Mouse (Mus musculus) cortical plate, adult 2 months (tissue): ENCODE results near the gene Mrm1. TPM values are rescaled to one million over a fixed set of nuclear protein-coding genes. Genes with fewer than 3 reads are reported as not detected.
A peak's percentile ranks its signal among the peaks of the same experiment; 100 is the strongest.

Experiments used
- H3K27ac ChIP-seq: fragments of 200-500 bp; 2 replicates; pipeline ENCODE4 v1.5.1; 2012; ENCODE audit warnings: low read length, control low read depth, inconsistent platforms; ENCODE audit not compliant: insufficient read depth
- H3K4me1 ChIP-seq: fragments of 200-500 bp; 2 replicates; pipeline ENCODE4 v1.6.1; 2011; ENCODE audit warnings: low read length; ENCODE audit not compliant: control insufficient read depth, insufficient read depth
- H3K4me3 ChIP-seq: fragments of 200-500 bp; 2 replicates; pipeline ENCODE4 v1.5.1; 2011; ENCODE audit warnings: mild to moderate bottlenecking, low read length, control low read depth; ENCODE audit not compliant: insufficient read depth
- CTCF ChIP-seq: fragments of 200-500 bp; IDR thresholded peaks from 2 replicates; pipeline ENCODE4 v1.5.1; 2011; ENCODE audit warnings: mild to moderate bottlenecking, control low read depth, low read length; ENCODE audit not compliant: insufficient read depth; ENCODE audit errors: extremely low read depth
- POLR2A ChIP-seq: fragments of 200-500 bp; IDR thresholded peaks from 2 replicates; pipeline ENCODE4 v1.6.1; 2011; ENCODE audit warnings: mild to moderate bottlenecking, low read length, control low read depth; ENCODE audit not compliant: insufficient read depth; ENCODE audit errors: extremely low read depth
- polyA plus RNA-seq: library from polyadenylated mRNA; depleted of rRNA; stranded (reverse); fragments of >200 nt; gene quantifications from 2 replicates; pipeline ENCODE4 v1.2.3, GENCODE M21; 2012

Mrm1 gene
- polyA plus RNA-seq, 1 experiment: 14.5 TPM

DNA sequence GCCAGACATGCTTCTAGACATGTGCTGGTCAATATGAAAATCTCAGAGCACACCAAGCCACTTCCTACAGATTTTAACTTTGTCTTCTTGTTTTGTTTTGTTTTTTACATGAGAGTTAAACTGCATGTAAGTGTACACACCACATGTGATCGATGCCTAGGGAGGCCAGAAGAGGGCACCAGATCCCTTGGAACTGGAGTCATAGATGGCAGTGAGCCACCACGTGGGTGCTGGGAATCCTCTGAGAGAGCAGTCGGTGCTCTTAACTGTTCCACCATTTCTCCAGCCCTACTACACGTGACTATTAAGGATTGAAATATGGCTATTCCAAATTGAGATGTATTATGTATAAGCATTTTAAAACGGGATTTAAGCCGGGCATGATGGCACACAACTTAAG, 2.0 kb downstream of the Mrm1 start:
- H3K27ac ChIP-seq: no peak overlapping the region
- TF ChIP-seq POLR2A: no peak
- TF ChIP-seq CTCF: no peak
- H3K4me1 ChIP-seq: no peaks in the 10 kb centered on the region
- no peak overlapping the region for H3K4me3 ChIP-seq

DNA sequence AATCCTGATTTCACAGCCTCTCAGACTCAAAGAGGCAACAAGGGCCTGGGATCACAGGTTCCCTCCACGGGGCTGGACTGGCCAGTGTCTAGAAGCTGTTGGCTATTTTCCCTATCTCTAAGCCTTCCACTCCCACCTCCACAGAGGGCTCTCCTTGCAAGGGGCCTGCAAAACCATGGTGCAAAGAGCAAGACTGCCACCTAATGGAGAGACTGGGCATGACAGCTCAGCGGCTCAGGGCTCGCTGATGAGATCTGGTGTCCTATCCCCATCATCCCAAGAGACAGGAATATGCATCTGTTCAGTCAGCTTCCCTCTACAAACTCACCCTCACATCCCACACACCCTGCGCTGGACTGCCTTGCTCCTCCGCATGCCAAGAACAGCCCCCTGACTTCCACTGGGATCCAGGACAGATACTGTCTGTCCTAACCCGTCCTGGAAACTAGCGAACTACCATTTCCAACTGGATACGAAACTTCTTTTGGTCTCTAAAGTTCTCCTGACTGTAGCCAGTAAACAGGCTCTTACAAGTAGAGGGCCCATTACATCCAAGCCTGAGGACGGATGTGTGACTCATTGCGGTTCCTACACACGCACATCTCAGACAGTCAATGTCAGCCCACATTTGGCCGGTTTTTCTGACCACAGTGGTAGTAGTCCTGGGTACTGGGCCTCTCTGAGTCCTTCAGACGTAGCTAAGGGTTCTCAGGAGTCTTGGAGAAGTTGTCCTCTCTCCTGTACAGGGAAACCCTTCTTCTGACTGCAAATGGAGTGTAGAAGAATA, 5.4 kb downstream of the Mrm1 start:
- no peak overlapping the region for H3K27ac ChIP-seq
- no peak overlapping the region for H3K4me3 ChIP-seq
- TF ChIP-seq POLR2A (no peak), CTCF (peak; percentile 96)
- H3K4me1 ChIP-seq: no peaks in the 10 kb centered on the region

GRCm38 (mm10) chr11:84804373-84804772, 14.9 kb downstream of the Mrm1 start:
- Histone ChIP-seq H3K4me3 (no peak overlapping the region), H3K27ac (no peak overlapping the region), H3K4me1 (no peaks in the 10 kb centered on the region)
- TF ChIP-seq CTCF: no peak
- no peak for TF ChIP-seq POLR2A

- H3K4me1 ChIP-seq: no peaks in the 10 kb centered on the region
- H3K4me3 ChIP-seq: no peak overlapping the region
- TF ChIP-seq POLR2A (no peak), CTCF (peak; percentile 94)
- no peak overlapping the region for H3K27ac ChIP-seq
Observed at GRCm38 (mm10) chr11:84797627-84798353, 21.5 kb downstream of the Mrm1 start.

GRCm38 (mm10) chr11:84797026-84797425, 22.3 kb downstream of the Mrm1 start:
- Histone ChIP-seq H3K4me3 (no peak overlapping the region), H3K4me1 (no peaks in the 10 kb centered on the region), H3K27ac (no peak overlapping the region)
- TF ChIP-seq POLR2A (no peak), CTCF (no peak)

- H3K4me3 ChIP-seq: 0 out of 2 replicates have a peak overlapping the region, but pooled peaks have one; percentile 1
- H3K27ac ChIP-seq: no peak overlapping the region
- TF ChIP-seq POLR2A: no peak
- TF ChIP-seq CTCF: peak; percentile 97
Observed at GRCm38 (mm10) chr11:84794496-84795113, 24.7 kb downstream of the Mrm1 start.

GRCm38 (mm10) chr11:84793545-84793944, 25.8 kb downstream of the Mrm1 start:
- TF ChIP-seq POLR2A (no peak), CTCF (no peak)
- no peaks in the 10 kb centered on the region for H3K4me1 ChIP-seq
- H3K27ac ChIP-seq: no peak overlapping the region
- no peak overlapping the region for H3K4me3 ChIP-seq

More at GRCm38 (mm10) chr11:84794496-84795113, 24.7 kb downstream of the Mrm1 start:
- H3K4me1 ChIP-seq: no peaks in the 10 kb centered on the region

DNA sequence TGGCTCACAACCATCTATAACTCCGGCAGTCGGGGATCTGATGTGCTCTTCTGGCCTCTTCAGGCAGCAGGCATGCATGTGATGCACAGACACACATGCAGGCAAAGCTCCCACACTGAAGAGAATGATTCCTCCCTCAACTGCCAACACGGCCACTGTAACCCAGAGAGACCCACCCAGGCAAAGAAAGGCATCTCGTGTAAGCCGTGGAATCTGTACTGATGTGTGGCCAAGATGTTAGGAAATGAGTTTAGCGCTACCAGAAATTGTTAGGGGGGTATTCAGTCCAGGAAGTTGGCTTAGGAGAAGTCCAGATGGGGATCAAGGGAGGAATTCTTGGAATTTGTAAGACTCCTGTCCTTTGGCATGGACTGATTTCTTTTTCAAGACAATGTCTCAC, 28.9 kb downstream of the Mrm1 start:
- H3K4me1 ChIP-seq: no peaks in the 10 kb centered on the region
- no peak overlapping the region for H3K4me3 ChIP-seq
- TF ChIP-seq POLR2A (no peak), CTCF (no peak)

DNA sequence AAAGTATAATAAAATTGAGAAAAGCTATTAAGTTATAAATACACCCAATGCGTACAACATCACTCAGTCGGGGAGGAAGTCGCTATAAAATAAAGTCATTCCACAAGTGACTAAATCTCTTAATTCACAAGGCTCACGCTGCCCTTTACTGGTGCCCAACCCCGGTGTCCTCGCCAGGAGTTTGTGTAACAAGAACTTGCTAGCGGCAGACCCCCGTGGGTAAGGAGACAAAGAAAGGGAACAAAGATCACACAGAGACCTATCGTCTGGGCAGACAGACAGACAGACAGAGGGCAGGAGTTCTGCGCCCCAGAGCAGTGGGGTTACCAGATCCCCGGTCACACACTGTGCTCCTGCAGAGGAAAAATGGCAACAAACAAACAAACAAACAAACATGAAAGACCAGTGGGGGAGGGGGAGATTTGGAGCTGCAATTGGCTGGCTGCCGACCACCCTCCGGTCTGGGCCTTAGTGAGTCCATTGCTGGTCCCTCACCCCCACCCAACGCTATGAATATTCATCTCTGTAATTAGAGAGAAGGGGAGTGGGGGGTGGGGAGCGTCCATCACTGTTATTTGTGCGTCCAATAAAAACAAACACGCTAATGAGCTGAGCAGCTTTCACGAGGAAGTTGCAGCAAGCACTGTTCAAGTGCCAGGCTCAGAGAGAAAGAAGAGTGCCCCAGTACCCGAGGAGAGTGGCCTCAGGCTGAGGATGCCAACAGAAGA, 39.0 kb downstream of the Mrm1 start:
- TF ChIP-seq POLR2A (no peak), CTCF (no peak)
- H3K4me3 ChIP-seq: no peak overlapping the region
- no peak overlapping the region for H3K27ac ChIP-seq
- H3K4me1 ChIP-seq: no peaks in the 10 kb centered on the region

More for the DNA sequence above, 28.9 kb downstream of the Mrm1 start:
- no peak overlapping the region for H3K27ac ChIP-seq
